Mouse (Mus musculus) spleen, embryonic (tissue): ENCODE results near the gene Ccdc151.

ENCODE experiments used
- CTCF ChIA-PET: fragments of 350-600 bp; sonication (Branson Sonifier 250); formaldehyde crosslinking; loops from one replicate; lab custom pipeline; 2022; lab: Charles Lee

Gene Ccdc151

DNA sequence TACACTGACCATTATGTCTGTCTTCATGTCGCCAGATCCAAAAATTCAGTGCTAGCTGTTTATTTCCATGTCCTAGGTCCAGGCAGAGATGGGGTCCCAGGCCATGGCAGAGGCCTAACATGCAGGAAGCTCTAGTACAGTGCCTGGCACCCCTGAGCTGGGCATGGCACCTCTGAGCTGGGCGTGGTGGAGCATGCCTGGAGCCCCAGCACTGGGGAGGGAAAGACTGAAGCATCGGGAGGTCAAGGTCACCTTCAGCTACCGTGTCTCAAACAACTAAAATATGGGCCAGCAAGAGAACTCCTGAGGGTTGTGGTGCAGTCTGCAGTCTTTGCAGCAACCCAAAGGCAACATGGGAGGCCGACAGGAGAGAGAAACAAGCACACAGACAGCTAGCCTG lies 44.1 kb downstream of the Ccdc151 start:
- CTCF ChIA-PET, result no interaction called here

DNA sequence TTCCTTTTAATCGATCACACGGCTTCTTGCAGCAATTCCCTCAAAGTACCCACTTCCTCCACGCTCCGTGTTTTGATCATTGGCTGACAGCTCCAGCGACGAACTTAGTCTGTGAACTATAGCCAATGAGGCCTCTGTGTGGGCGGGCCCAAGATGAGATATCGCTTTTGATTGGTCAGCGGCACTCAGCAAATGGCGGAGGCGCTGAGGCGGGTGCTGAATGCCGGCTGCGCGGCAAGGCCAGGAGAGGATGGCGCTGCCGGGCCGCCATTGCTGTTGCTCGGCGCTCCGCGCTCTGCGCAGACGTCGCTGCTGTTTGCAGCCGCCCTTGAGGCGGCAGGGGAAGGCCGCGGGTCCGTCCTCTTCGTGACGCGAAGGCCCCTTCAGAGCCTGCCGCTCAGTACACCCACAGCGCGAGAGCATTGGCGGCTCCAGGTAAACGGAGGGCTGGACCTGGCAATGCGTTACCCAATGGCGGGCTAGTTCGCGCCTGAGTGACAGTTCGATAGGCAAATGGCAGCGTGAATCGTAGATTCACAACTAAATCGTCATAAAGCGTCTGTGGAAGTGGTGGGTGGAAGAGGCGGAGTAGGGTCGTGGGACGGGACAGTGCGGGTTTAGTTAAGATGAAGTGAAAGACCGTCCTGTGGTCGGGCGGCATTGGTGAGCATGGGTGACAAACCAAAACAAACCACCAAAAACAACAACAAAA lies 46.7 kb downstream of the Ccdc151 start, which contains the start of gene Swsap1:
Swsap1 (plus strand) TSS at position 186 of the 712 bp plus-strand sequence.
- CTCF ChIA-PET, result interaction anchor here (0.5 kb wide), 1 partner anchor 196 kb away, joined by 3 read pairs; no protein-coding TSS in a partner anchor

DNA sequence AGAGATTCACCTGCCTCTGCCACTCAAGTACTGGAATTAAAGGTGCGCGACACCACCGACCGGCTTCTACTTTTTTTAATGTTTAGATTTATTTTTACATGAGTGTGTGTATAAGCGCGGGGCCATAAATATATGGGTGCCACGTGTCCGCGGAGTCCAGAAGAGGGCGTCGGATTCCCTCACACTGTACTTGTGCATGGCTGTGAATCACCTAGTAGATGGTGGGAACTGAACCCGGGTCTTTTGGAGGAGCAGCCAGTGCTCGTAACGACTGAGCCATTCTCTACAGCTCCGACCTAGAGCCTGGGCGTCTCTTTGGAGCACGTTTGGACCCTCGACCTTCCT lies 47.2 kb downstream of the Ccdc151 start:
- CTCF ChIA-PET, result interaction anchor here (0.5 kb wide), 1 partner anchor 197 kb away, joined by 3 read pairs; no protein-coding TSS in a partner anchor

DNA sequence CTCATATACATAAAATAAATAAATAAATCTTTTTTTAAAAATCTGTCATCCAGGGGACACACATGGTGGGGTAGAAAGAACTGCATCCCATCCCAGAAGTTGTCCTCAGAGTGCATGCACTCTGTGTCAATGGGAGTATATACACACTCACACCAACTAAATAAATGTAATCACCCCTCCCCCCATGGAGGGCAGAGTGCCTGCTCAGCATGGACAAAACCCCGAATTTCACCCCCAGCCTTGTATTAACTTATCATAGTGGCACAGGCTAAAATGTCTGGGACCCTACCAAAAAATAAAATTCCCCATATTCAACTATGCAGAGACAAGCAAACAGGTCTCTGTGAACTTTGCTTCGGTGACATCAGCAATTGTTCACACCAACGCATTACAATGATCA lies 47.8 kb downstream of the Ccdc151 start:
- CTCF ChIA-PET, result no interaction called here

DNA sequence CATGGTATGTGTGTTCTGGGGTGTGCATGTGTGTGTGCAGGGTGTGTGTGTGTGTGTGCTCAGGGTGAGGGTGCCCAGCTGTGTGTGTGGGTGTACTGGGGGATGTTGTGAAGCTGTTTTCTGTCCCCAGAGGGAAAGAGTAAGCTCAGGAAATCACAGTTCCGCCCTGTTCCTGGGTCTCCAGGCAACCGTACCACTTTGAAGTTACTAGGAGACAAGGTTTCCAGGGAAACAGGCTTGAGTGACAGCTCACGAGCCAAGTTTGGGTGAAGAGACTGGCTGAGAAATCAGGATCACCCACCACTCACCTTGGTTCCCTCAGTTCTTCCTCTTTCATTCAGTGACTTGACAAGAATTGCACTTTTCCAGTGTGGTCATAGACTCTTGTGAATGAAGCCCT lies 48.8 kb downstream of the Ccdc151 start:
- CTCF ChIA-PET, result interaction anchor here (0.7 kb wide), 1 partner anchor 143 kb away, joined by 8 read pairs; no protein-coding TSS in a partner anchor

DNA sequence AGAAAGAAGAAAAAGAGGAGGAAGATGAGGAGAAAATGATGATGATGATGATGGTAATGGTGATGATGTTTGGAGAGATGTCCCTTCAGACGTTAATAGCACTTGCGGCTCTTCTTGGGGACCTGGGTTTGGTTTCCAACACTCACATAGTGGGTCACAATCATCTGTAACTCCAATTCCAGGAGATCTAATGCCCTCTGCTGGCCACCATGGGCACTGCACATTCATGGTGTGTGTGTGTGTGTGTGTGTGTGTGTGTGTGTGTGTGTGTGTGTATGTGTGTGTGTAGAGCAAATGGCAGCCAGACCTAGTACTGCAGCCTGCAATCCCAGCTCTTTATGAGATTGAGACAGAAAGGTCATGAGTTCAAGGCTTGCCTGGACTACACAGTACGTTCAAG lies 50.5 kb downstream of the Ccdc151 start:
- CTCF ChIA-PET, result interaction anchor here (0.6 kb wide), 1 partner anchor 56 kb away, joined by 3 read pairs; no protein-coding TSS in a partner anchor

DNA sequence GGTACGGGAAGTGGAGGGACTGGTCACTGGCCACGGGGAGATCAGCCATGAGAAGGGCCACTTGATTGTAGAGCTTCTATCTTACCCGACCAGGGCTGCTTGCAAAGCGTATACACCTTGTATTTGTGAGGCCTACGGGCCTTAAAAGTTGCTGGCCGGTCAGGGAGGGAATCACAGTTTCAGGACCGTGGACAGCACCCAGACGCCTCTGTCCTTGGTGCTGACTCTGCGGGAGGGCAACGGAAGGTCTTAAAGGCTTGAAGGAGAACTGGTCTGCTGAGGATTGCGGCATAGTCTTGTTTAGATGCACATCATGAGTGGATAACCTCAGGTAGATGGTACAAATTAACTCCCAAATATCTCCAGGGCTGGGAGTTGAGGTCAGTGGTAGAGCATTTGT lies 52.1 kb downstream of the Ccdc151 start:
- CTCF ChIA-PET, result interaction anchor here (0.6 kb wide), 1 partner anchor 11 kb away, joined by 3 read pairs; no protein-coding TSS in a partner anchor

DNA sequence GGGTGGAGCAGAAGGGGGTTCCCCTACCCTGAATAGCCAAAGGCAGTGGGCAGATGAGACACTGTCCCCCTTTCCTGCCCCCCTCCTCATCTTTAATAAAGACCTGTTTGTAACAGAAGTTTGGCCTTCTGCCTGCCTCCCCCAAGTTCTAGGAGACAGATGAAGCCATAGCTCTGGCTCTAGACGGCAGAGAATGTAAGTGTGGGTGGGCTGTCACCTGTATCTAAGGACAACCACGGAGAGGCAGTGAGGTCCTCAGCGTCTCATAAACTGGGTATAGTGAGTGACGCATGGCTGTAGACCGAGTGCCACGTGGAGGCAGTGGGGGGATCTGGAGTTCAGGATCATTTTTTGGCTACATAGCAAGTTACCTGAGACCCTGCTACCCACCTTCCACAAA lies 53.6 kb downstream of the Ccdc151 start:
- CTCF ChIA-PET, result interaction anchor here (0.5 kb wide), 1 partner anchor 341 kb away, joined by 5 read pairs; no protein-coding TSS in a partner anchor

DNA sequence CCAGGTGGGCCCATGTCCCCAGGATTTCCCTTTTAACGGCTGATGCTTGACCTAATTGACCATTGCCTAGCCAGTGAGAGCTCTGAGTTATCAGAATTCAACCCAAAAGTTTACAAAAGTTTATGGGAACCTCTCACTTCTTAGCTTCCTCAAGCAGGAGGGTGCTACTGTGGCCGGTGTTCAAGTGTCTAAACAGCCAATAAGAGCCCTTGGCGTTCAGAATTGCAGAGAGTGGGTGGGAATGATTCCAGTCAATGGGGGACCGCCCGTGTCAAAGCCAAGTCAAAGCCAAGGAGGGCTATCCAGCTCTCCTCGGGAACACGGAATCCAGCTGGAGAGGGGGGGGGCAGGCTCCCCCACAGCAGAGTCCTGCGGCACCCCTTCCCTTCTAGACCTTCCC lies 54.3 kb downstream of the Ccdc151 start:
- CTCF ChIA-PET, result no interaction called here

DNA sequence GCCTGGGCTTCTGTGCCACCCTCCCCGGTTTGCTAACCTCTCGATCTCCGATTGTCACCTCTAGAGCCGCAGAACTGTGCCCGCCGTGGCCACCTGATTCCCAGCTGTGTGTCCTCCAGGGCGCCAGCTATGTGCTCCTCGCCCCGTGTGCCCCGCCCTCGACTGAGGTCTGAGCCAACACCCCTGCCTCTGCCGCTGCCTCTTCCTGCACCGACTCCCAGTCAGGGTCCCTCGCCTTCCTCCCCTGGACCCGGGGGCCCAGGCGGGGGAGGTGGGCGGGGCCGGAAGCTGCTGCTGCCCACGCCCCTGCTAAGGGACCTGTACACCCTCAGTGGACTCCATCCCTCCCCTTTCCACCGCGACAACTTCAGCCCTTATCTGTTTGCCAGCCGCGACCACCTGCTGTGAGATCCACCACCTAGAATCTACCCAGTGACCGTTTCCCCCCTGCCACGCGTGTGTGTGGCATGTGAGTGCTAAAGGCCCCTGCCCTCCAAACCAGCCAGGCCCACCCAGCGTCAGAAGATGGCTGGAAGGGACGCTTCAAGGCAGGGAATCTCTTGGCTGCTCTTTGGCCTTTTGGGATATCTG lies 54.8 kb downstream of the Ccdc151 start:
- CTCF ChIA-PET, result no interaction called here

DNA sequence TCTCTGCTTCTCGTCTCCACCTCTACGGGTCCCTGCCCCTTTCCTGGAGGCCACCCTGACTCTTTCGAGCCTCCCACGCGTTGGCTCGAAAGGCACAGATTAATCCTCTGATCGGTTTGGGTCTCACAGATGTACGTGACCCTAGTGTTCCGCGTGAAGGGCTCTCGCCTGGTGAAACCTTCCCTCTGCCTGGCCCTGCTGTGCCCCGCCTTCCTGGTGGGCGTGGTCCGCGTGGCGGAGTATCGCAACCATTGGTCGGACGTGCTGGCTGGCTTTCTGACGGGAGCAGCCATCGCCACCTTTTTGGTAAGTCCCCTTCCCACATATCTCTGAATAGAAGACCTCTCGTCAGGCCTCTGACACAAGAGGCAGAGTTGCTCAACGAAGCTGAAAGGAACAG lies 58.2 kb downstream of the Ccdc151 start:
- CTCF ChIA-PET, result no interaction called here

DNA sequence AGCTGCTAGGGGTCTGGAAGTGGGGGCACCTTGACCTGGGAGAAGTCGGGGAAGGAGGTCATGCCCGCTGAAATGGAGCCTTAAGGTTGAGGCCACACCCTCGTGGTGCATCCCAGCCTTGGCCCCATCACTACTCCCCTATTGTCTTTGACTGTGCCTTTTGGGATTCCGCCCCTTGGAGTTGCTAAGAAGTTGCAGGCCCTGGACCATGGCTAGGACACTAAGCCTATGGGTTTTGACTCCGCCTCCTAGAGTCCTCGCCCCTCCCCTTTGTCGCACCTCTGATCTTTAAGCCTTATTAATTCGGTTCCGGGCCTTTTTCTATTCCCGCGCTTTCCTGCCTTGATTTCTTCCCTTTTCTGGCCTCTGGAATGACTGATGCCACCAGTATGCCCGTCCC lies 58.8 kb downstream of the Ccdc151 start:
- CTCF ChIA-PET, result no interaction called here

DNA sequence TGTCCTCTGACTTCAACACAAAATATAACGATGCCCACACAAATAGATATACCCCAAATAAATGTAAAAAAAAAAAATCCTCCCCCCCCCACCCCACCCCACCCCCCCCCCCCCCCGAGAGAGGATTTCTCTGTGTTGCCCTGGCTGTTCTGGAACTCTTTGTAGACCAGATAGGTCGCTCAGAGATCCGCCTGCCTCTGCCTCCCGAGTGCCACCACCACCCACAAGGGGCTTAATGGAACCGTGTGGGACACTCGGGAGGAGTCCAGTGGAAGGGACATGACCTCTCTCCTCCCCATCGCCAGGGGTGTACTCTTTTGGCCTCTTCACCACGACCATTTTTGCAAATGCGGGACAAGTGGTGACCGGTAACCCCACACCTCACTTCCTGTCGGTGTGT lies 59.4 kb downstream of the Ccdc151 start:
- CTCF ChIA-PET, result no interaction called here
